ENCODE assay signal across 8 mouse cellular contexts in genomic region chr7:4513236-4513635, GRCm38 (mm10). TPM values are rescaled to one million over a fixed set of nuclear protein-coding genes. Genes with fewer than 3 reads are reported as not detected.
DNase-seq lines count a peak whose midpoint lies in the region; ATAC-seq and TF ChIP-seq lines count a peak whose summit lies in the region.

No protein-coding gene starts in this region.

- H3K9me3 ChIP-seq in hindbrain, embryonic 14.5 days (ENCODE audit: control insufficient read depth, low read length), result no peaks in the 10 kb centered on the region
- no peaks in the 10 kb centered on the region for H3K9me3 ChIP-seq in hindbrain, embryonic 13.5 days
- H3K9me3 ChIP-seq in ES-Bruce4 (replicated peaks; ENCODE audit: control insufficient read depth, insufficient read depth, low read length, poor library complexity, severe bottlenecking), result no peaks in the 10 kb centered on the region
- no peaks in the 10 kb centered on the region for H3K9me3 ChIP-seq in intestine, embryonic 15.5 days

- H3K4me2 ChIP-seq in hindbrain, embryonic 14.5 days (replicated peaks), result no peak overlapping the region
- H3K4me2 ChIP-seq in hindbrain, embryonic 13.5 days, result no peak overlapping the region
- H3K4me2 ChIP-seq in intestine, embryonic 15.5 days (replicated peaks), result 0 out of 2 replicates have a peak overlapping the region, but pooled peaks have one; percentile 5

- H3K4me1 ChIP-seq in hindbrain, embryonic 14.5 days (replicated peaks; ENCODE audit: control insufficient read depth, insufficient read depth, low read length), result no peaks in the 10 kb centered on the region
- H3K4me1 ChIP-seq in hindbrain, embryonic 13.5 days (replicated peaks), result peaks cover 13% of the 10 kb centered on the region
- H3K4me1 ChIP-seq in ES-Bruce4 (ENCODE audit: control insufficient read depth, insufficient read depth, low read length), result peaks cover 2% of the 10 kb centered on the region
- peaks cover 20% of the 10 kb centered on the region for H3K4me1 ChIP-seq in intestine, embryonic 15.5 days (replicated peaks)

- H3K27me3 ChIP-seq in hindbrain, embryonic 14.5 days (ENCODE audit: control insufficient read depth, insufficient read depth, low read length), result no peaks in the 10 kb centered on the region
- peaks cover 10% of the 10 kb centered on the region; the same call in 1 of the 2 replicates for H3K27me3 ChIP-seq in hindbrain, embryonic 13.5 days
- H3K27me3 ChIP-seq in ES-Bruce4 (ENCODE audit: control insufficient read depth, insufficient read depth, low read length, poor library complexity, severe bottlenecking), result no peaks in the 10 kb centered on the region
- H3K27me3 ChIP-seq in intestine, embryonic 15.5 days (replicated peaks), result no peaks in the 10 kb centered on the region

- no peak for ATAC-seq in hindbrain, embryonic 14.5 days (ENCODE audit: low FRiP score)
- no peak for ATAC-seq in hindbrain, embryonic 13.5 days (ENCODE audit: low FRiP score)
- ATAC-seq in intestine, embryonic 15.5 days, result no peak
- ATAC-seq in megakaryocyte-erythroid progenitor cell, adult 5-6 weeks (replicated peaks; ENCODE audit: low FRiP score, low TSS enrichment, poor library complexity, severe bottlenecking), result peak; percentile 58

- peak; percentile 87 for TF ChIP-seq CTCF in ES-Bruce4 (IDR thresholded peaks at IDR 0.05; ENCODE audit: low read depth, low read length)

- H3K36me3 ChIP-seq in hindbrain, embryonic 14.5 days (replicated peaks; ENCODE audit: control insufficient read depth, insufficient read depth), result no peaks in the 10 kb centered on the region
- H3K36me3 ChIP-seq in hindbrain, embryonic 13.5 days, result no peaks in the 10 kb centered on the region
- no peaks in the 10 kb centered on the region for H3K36me3 ChIP-seq in ES-Bruce4 (ENCODE audit: control insufficient read depth, insufficient read depth, low read length, poor library complexity, severe bottlenecking)
- H3K36me3 ChIP-seq in intestine, embryonic 15.5 days, result no peaks in the 10 kb centered on the region

- TF ChIP-seq POLR2A in ES-Bruce4 (IDR thresholded peaks at IDR 0.05; ENCODE audit: insufficient read depth, low read length), result no peak

- no peak overlapping the region for H3K27ac ChIP-seq in hindbrain, embryonic 14.5 days
- no peak overlapping the region for H3K27ac ChIP-seq in hindbrain, embryonic 13.5 days
- no peak overlapping the region for H3K27ac ChIP-seq in ES-Bruce4 (ENCODE audit: insufficient read depth, low read length)
- no peak overlapping the region for H3K27ac ChIP-seq in intestine, embryonic 15.5 days

- peak; percentile 60 for DNase-seq in hindbrain, embryonic 14.5 days (ENCODE audit: low spot score)
- peak; percentile 76 for DNase-seq in embryo, embryonic 10.5 days (ENCODE audit: low spot score)
- DNase-seq in left cerebral cortex, adult 9 months (ENCODE audit: low spot score in 2 of 2), result no peak
- no peak for DNase-seq in neural tube, embryonic 10.5 days (ENCODE audit: extremely low spot score, low spot score)

- WGBS in hindbrain, embryonic 14.5 days, result 34% methylated on average over 13 of the region's 13 CpGs
- WGBS in hindbrain, embryonic 13.5 days, result 34% methylated on average over 13 of the region's 13 CpGs
- whole genome bisulfite sequencing in intestine, embryonic 15.5 days, result 24% methylated on average over 13 of the region's 13 CpGs

- H3K4me3 ChIP-seq in hindbrain, embryonic 14.5 days (replicated peaks; ENCODE audit: low read length), result no peak overlapping the region
- no peak overlapping the region for H3K4me3 ChIP-seq in hindbrain, embryonic 13.5 days
- H3K4me3 ChIP-seq in ES-Bruce4 (ENCODE audit: low read depth, low read length), result no peak overlapping the region
- no peak overlapping the region for H3K4me3 ChIP-seq in intestine, embryonic 15.5 days (replicated peaks)

- H3K9ac ChIP-seq in hindbrain, embryonic 14.5 days, result no peak overlapping the region
- no peak overlapping the region for H3K9ac ChIP-seq in hindbrain, embryonic 13.5 days
- no peak overlapping the region for H3K9ac ChIP-seq in ES-Bruce4 (ENCODE audit: low read depth, poor library complexity, severe bottlenecking)
- no peak overlapping the region for H3K9ac ChIP-seq in intestine, embryonic 15.5 days

- TF ChIP-seq EP300 in ES-Bruce4 (IDR thresholded peaks at IDR 0.05; ENCODE audit: insufficient read depth, low read depth, low read length), result no peak

RNA-seq across cellular contexts. Expression of gene Tnnt1, which starts 2.9 kb away (rescaled TPM):
- polyA plus RNA-seq in hindbrain, embryonic 14.5 days (2014; fragmentation: Nextera tagmentation; extraction: Ambion mirVana), result 1.8 and 3.9 TPM in 2 replicates
- polyA plus RNA-seq in hindbrain, embryonic 13.5 days (2015; fragmentation: Nextera tagmentation; extraction: Ambion mirVana), result 7.4 and 7.5 TPM in 2 replicates
- 20.2 and 20.7 TPM in 2 replicates for polyA plus RNA-seq in ES-Bruce4 (2011; ENCODE audit: insufficient read depth, insufficient read length, low read depth, missing spikeins)
- polyA plus RNA-seq in intestine, embryonic 15.5 days (2015; fragmentation: Nextera tagmentation; extraction: Ambion mirVana), result 21.3 and 27.1 TPM in 2 replicates
- 1.4 TPM in 1 of 2 replicates, not detected in the other for total RNA-seq in megakaryocyte-erythroid progenitor cell, adult 5-6 weeks (2014; fragmentation: Nextera tagmentation)
- total RNA-seq in megakaryocyte-erythroid progenitor cell, adult 5-6 weeks (2017), result 0.95 and 3.0 TPM in 2 replicates

RNA-seq across cellular contexts. Expression of gene Tnni3, which starts 10.8 kb away (rescaled TPM):
- polyA plus RNA-seq in hindbrain, embryonic 14.5 days (2014; fragmentation: Nextera tagmentation; extraction: Ambion mirVana), result 0.36 and 0.46 TPM in 2 replicates
- polyA plus RNA-seq in hindbrain, embryonic 13.5 days (2015; fragmentation: Nextera tagmentation; extraction: Ambion mirVana), result 3.8 and 3.9 TPM in 2 replicates
- 10.0 and 11.5 TPM in 2 replicates for polyA plus RNA-seq in ES-Bruce4 (2011; ENCODE audit: insufficient read depth, insufficient read length, low read depth, missing spikeins)
- 2.2 and 3.0 TPM in 2 replicates for polyA plus RNA-seq in intestine, embryonic 15.5 days (2015; fragmentation: Nextera tagmentation; extraction: Ambion mirVana)
- total RNA-seq in megakaryocyte-erythroid progenitor cell, adult 5-6 weeks (2014; fragmentation: Nextera tagmentation), result 2.1 and 10.2 TPM in 2 replicates
- 2.4 TPM in 1 of 2 replicates, not detected in the other for total RNA-seq in megakaryocyte-erythroid progenitor cell, adult 5-6 weeks (2017)

RNA-seq across cellular contexts. Expression of gene Ppp1r12c, which starts 11.8 kb away (rescaled TPM):
- polyA plus RNA-seq in hindbrain, embryonic 14.5 days (2014; fragmentation: Nextera tagmentation; extraction: Ambion mirVana), result 50.1 and 54.7 TPM in 2 replicates
- 39.6 and 49.7 TPM in 2 replicates for polyA plus RNA-seq in hindbrain, embryonic 13.5 days (2015; fragmentation: Nextera tagmentation; extraction: Ambion mirVana)
- 63.1 and 68.7 TPM in 2 replicates for polyA plus RNA-seq in ES-Bruce4 (2011; ENCODE audit: insufficient read depth, insufficient read length, low read depth, missing spikeins)
- polyA plus RNA-seq in intestine, embryonic 15.5 days (2015; fragmentation: Nextera tagmentation; extraction: Ambion mirVana), result 42.4 and 45.8 TPM in 2 replicates
- total RNA-seq in megakaryocyte-erythroid progenitor cell, adult 5-6 weeks (2014; fragmentation: Nextera tagmentation), result 118 and 125 TPM in 2 replicates
- 85.0 and 96.2 TPM in 2 replicates for total RNA-seq in megakaryocyte-erythroid progenitor cell, adult 5-6 weeks (2017)

RNA-seq across cellular contexts. Expression of gene Dnaaf3, which starts 19.0 kb away (rescaled TPM):
- 1.0 and 1.5 TPM in 2 replicates for polyA plus RNA-seq in hindbrain, embryonic 14.5 days (2014; fragmentation: Nextera tagmentation; extraction: Ambion mirVana)
- polyA plus RNA-seq in hindbrain, embryonic 13.5 days (2015; fragmentation: Nextera tagmentation; extraction: Ambion mirVana), result 2.0 and 2.8 TPM in 2 replicates
- polyA plus RNA-seq in ES-Bruce4 (2011; ENCODE audit: insufficient read depth, insufficient read length, low read depth, missing spikeins), result 9.2 and 10.0 TPM in 2 replicates
- 1.1 TPM in 2 replicates for polyA plus RNA-seq in intestine, embryonic 15.5 days (2015; fragmentation: Nextera tagmentation; extraction: Ambion mirVana)
- 1.6 and 2.8 TPM in 2 replicates for total RNA-seq in megakaryocyte-erythroid progenitor cell, adult 5-6 weeks (2014; fragmentation: Nextera tagmentation)
- total RNA-seq in megakaryocyte-erythroid progenitor cell, adult 5-6 weeks (2017), result 0.23 TPM in 1 of 2 replicates, not detected in the other

RNA-seq across cellular contexts. Expression of gene Syt5, which starts 34.1 kb away (rescaled TPM):
- polyA plus RNA-seq in hindbrain, embryonic 14.5 days (2014; fragmentation: Nextera tagmentation; extraction: Ambion mirVana), result 77.0 and 90.9 TPM in 2 replicates
- polyA plus RNA-seq in hindbrain, embryonic 13.5 days (2015; fragmentation: Nextera tagmentation; extraction: Ambion mirVana), result 78.7 and 82.6 TPM in 2 replicates
- polyA plus RNA-seq in ES-Bruce4 (2011; ENCODE audit: insufficient read depth, insufficient read length, low read depth, missing spikeins), result 4.3 and 4.9 TPM in 2 replicates
- polyA plus RNA-seq in intestine, embryonic 15.5 days (2015; fragmentation: Nextera tagmentation; extraction: Ambion mirVana), result 7.3 and 7.7 TPM in 2 replicates
- 0.42 TPM in 1 of 2 replicates, not detected in the other for total RNA-seq in megakaryocyte-erythroid progenitor cell, adult 5-6 weeks (2014; fragmentation: Nextera tagmentation)
- total RNA-seq in megakaryocyte-erythroid progenitor cell, adult 5-6 weeks (2017), result not detected in 2 replicates

Comparison
In these comparisons a context has a peak if more than half of its experiments do, and no peak if none do; other contexts are left out.
1. DNase-seq: peak in hindbrain, embryonic 14.5 days (single experiment) and embryo, embryonic 10.5 days (single experiment); none in left cerebral cortex, adult 9 months (0 of 2) and neural tube, embryonic 10.5 days (single experiment).